In the genomic region with DNA sequence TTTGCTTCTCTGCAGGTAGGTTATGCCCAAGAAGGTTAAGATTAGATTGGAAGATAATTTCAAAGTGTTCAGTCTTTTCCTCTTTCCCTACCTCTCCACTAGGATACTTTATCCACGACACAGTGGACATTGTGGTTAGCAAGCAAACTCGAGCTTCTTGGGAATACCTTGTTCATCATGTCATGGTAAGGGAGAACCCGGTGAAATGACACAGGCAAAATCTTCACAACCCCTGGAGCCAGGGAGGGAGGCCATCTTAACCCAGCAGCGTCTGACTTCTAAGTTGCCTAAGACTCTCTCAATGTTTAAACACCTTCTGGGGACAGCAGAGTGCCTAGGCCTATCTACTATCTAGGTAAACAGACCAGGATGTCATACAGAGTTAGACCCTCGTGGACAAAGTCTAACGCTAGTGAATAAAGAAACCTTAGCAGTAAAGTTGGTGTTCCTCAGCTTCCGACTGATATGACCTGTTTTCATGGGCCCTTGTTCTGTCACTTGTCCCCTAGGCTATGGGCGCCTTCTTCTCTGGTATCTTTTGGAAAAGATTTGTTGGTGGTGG, we compare ENCODE assay signal across 9 mouse cellular contexts. TPM values are rescaled to one million over a fixed set of nuclear protein-coding genes. Genes with fewer than 3 reads are reported as not detected.
DNase-seq lines count a peak whose midpoint lies in the region; ATAC-seq lines count a peak whose summit lies in the region.
"Had no signal": no experiment of that assay in that cellular context is flagged by ENCODE, and none has a peak within 500 bp of the region (broad histone marks: within the 10 kb centered on the region; RNA-seq: fewer than 3 reads in every experiment).

No protein-coding gene starts in this region.

- DNase-seq in heart, adult 9 months (ENCODE audit: low spot score in 2 of 2), result no peak
- peak; percentile 28 for DNase-seq in NIH3T3 (ENCODE audit: low read depth)
- DNase-seq in hindbrain, embryonic 14.5 days (ENCODE audit: low spot score), result no peak
- no peak for DNase-seq in spleen, postnatal 4 days (ENCODE audit: low spot score in 2 of 2)
- no peak for DNase-seq in left cerebral cortex, adult 9 months (ENCODE audit: low spot score in 2 of 2)

- peak overlapping the region; percentile 86 for H3K9ac ChIP-seq in heart, embryonic 13.5 days
- H3K9ac ChIP-seq in hindbrain, embryonic 14.5 days, result peak overlapping the region; percentile 57; the same call in 1 of the 2 replicates
- H3K9ac ChIP-seq in midbrain, embryonic 13.5 days (replicated peaks), result peak overlapping the region; percentile 75; the same call in 1 of the 2 replicates

- peak overlapping the region; percentile 81 for H3K4me2 ChIP-seq in heart, embryonic 13.5 days
- peak overlapping the region; percentile 55 for H3K4me2 ChIP-seq in hindbrain, embryonic 14.5 days (replicated peaks)
- peak overlapping the region; percentile 82 for H3K4me2 ChIP-seq in midbrain, embryonic 13.5 days (replicated peaks)

- H3K9me3 ChIP-seq in heart, embryonic 13.5 days, result no peaks in the 10 kb centered on the region
- H3K9me3 ChIP-seq in hindbrain, embryonic 14.5 days (ENCODE audit: control insufficient read depth, low read length), result no peaks in the 10 kb centered on the region
- H3K9me3 ChIP-seq in midbrain, embryonic 13.5 days, result no peaks in the 10 kb centered on the region

- peak overlapping the region; percentile 97 for H3K27ac ChIP-seq in heart, embryonic 13.5 days (replicated peaks)
- no peak overlapping the region for H3K27ac ChIP-seq in hindbrain, embryonic 14.5 days
- H3K27ac ChIP-seq in midbrain, embryonic 13.5 days, result no peak overlapping the region

- 21% methylated on average over 8 of the region's 8 CpGs for WGBS in heart, embryonic 13.5 days
- WGBS in hindbrain, embryonic 14.5 days, result 34% methylated on average over 8 of the region's 8 CpGs
- 32% methylated on average over 8 of the region's 8 CpGs for WGBS in midbrain, embryonic 13.5 days

- H3K4me1 ChIP-seq in heart, embryonic 13.5 days, result peaks cover 64% of the 10 kb centered on the region
- H3K4me1 ChIP-seq in hindbrain, embryonic 14.5 days (replicated peaks; ENCODE audit: control insufficient read depth, insufficient read depth, low read length), result peaks cover 42% of the 10 kb centered on the region
- peaks cover 68% of the 10 kb centered on the region for H3K4me1 ChIP-seq in midbrain, embryonic 13.5 days (replicated peaks)

- peaks cover 34% of the 10 kb centered on the region for H3K36me3 ChIP-seq in heart, embryonic 13.5 days
- peaks cover 34% of the 10 kb centered on the region for H3K36me3 ChIP-seq in hindbrain, embryonic 14.5 days (replicated peaks; ENCODE audit: control insufficient read depth, insufficient read depth)
- peaks cover 27% of the 10 kb centered on the region for H3K36me3 ChIP-seq in midbrain, embryonic 13.5 days

- peak overlapping the region; percentile 66 for H3K4me3 ChIP-seq in heart, embryonic 13.5 days
- peak overlapping the region; percentile 53 for H3K4me3 ChIP-seq in hindbrain, embryonic 14.5 days (replicated peaks; ENCODE audit: low read length)
- peak overlapping the region; percentile 62 for H3K4me3 ChIP-seq in midbrain, embryonic 13.5 days (replicated peaks)

- ATAC-seq in heart, embryonic 13.5 days (ENCODE audit: extremely low read depth, insufficient number of reproducible peaks, low FRiP score, low TSS enrichment), result no peak
- ATAC-seq in hindbrain, embryonic 14.5 days (ENCODE audit: low FRiP score), result no peak
- ATAC-seq in midbrain, embryonic 13.5 days, result no peak
- ATAC-seq in erythroid progenitor cell, adult 5-6 weeks (replicated peaks; ENCODE audit: low FRiP score, poor library complexity, severe bottlenecking), result no peak
- ATAC-seq: Patski had no signal

- no peaks in the 10 kb centered on the region for H3K27me3 ChIP-seq in heart, embryonic 13.5 days (replicated peaks)
- peaks cover 5% of the 10 kb centered on the region; the same call in 1 of the 2 replicates for H3K27me3 ChIP-seq in hindbrain, embryonic 14.5 days (ENCODE audit: control insufficient read depth, insufficient read depth, low read length)
- H3K27me3 ChIP-seq in midbrain, embryonic 13.5 days, result peaks cover 6% of the 10 kb centered on the region
- H3K27me3 ChIP-seq: Patski had no signal

RNA-seq across cellular contexts. Expression of a gene that starts 3.0 kb away (rescaled TPM):
- polyA plus RNA-seq in heart, embryonic 13.5 days (2015; fragmentation: Nextera tagmentation; extraction: Ambion mirVana), result 14.3 and 14.7 TPM in 2 replicates
- polyA plus RNA-seq in hindbrain, embryonic 14.5 days (2014; fragmentation: Nextera tagmentation; extraction: Ambion mirVana), result 13.4 and 16.6 TPM in 2 replicates
- polyA plus RNA-seq in midbrain, embryonic 13.5 days (2015; fragmentation: Nextera tagmentation; extraction: Ambion mirVana), result 5.0 and 5.9 TPM in 2 replicates
- 174 and 194 TPM in 2 replicates for total RNA-seq in erythroid progenitor cell, adult 5-6 weeks (2015; ENCODE audit: low replicate concordance)
- total RNA-seq in erythroid progenitor cell, adult 5-6 weeks (2017; ENCODE audit: low replicate concordance), result 107 and 197 TPM in 2 replicates

RNA-seq across cellular contexts. Expression of a gene that starts 3.0 kb away (rescaled TPM):
- polyA plus RNA-seq in heart, embryonic 13.5 days (2015; fragmentation: Nextera tagmentation; extraction: Ambion mirVana), result 12.7 and 13.2 TPM in 2 replicates
- polyA plus RNA-seq in hindbrain, embryonic 14.5 days (2014; fragmentation: Nextera tagmentation; extraction: Ambion mirVana), result 4.6 and 6.0 TPM in 2 replicates
- polyA plus RNA-seq in midbrain, embryonic 13.5 days (2015; fragmentation: Nextera tagmentation; extraction: Ambion mirVana), result 4.7 and 5.2 TPM in 2 replicates
- total RNA-seq in erythroid progenitor cell, adult 5-6 weeks (2015; ENCODE audit: low replicate concordance), result 43.2 and 79.6 TPM in 2 replicates
- total RNA-seq in erythroid progenitor cell, adult 5-6 weeks (2017; ENCODE audit: low replicate concordance), result 35.9 and 76.8 TPM in 2 replicates

RNA-seq across cellular contexts. Expression of a gene that starts 3.9 kb away (rescaled TPM):
- polyA plus RNA-seq in heart, embryonic 13.5 days (2015; fragmentation: Nextera tagmentation; extraction: Ambion mirVana), result 833 and 868 TPM in 2 replicates
- 880 and 1,029 TPM in 2 replicates for polyA plus RNA-seq in hindbrain, embryonic 14.5 days (2014; fragmentation: Nextera tagmentation; extraction: Ambion mirVana)
- 934 and 937 TPM in 2 replicates for polyA plus RNA-seq in midbrain, embryonic 13.5 days (2015; fragmentation: Nextera tagmentation; extraction: Ambion mirVana)
- total RNA-seq in erythroid progenitor cell, adult 5-6 weeks (2015; ENCODE audit: low replicate concordance), result 1,034 and 1,190 TPM in 2 replicates
- 811 and 1,012 TPM in 2 replicates for total RNA-seq in erythroid progenitor cell, adult 5-6 weeks (2017; ENCODE audit: low replicate concordance)

RNA-seq across cellular contexts. Expression of a gene that starts 8.7 kb away (rescaled TPM):
- polyA plus RNA-seq in heart, embryonic 13.5 days (2015; fragmentation: Nextera tagmentation; extraction: Ambion mirVana), result 57.5 and 60.9 TPM in 2 replicates
- polyA plus RNA-seq in hindbrain, embryonic 14.5 days (2014; fragmentation: Nextera tagmentation; extraction: Ambion mirVana), result 46.4 and 53.2 TPM in 2 replicates
- polyA plus RNA-seq in midbrain, embryonic 13.5 days (2015; fragmentation: Nextera tagmentation; extraction: Ambion mirVana), result 42.0 and 43.4 TPM in 2 replicates
- 2.9 TPM in 1 of 2 replicates, not detected in the other for total RNA-seq in erythroid progenitor cell, adult 5-6 weeks (2015; ENCODE audit: low replicate concordance)
- 2.6 and 7.1 TPM in 2 replicates for total RNA-seq in erythroid progenitor cell, adult 5-6 weeks (2017; ENCODE audit: low replicate concordance)

RNA-seq across cellular contexts. Expression of a gene that starts 13.7 kb away (rescaled TPM):
- polyA plus RNA-seq in heart, embryonic 13.5 days (2015; fragmentation: Nextera tagmentation; extraction: Ambion mirVana), result 2.2 and 2.9 TPM in 2 replicates
- 1.4 and 2.9 TPM in 2 replicates for polyA plus RNA-seq in hindbrain, embryonic 14.5 days (2014; fragmentation: Nextera tagmentation; extraction: Ambion mirVana)
- 0.84 and 2.2 TPM in 2 replicates for polyA plus RNA-seq in midbrain, embryonic 13.5 days (2015; fragmentation: Nextera tagmentation; extraction: Ambion mirVana)
- total RNA-seq in erythroid progenitor cell, adult 5-6 weeks (2015; ENCODE audit: low replicate concordance), result not detected in 2 replicates
- total RNA-seq in erythroid progenitor cell, adult 5-6 weeks (2017; ENCODE audit: low replicate concordance), result not detected in 2 replicates
